Mouse (Mus musculus) heart, embryonic 16.5 days (tissue): Measurements from ENCODE around the gene Tspan31. TPM values are rescaled to one million over a fixed set of nuclear protein-coding genes. Genes with fewer than 3 reads are reported as not detected.

ENCODE experiments used
- ATAC-seq: fragments of 200-750 bp; cut with Nextera tagmentation; replicated peaks from 2 replicates; pipeline ENCODE4 v1.8.0; 2017; ENCODE audit warnings: moderate number of reproducible peaks; ENCODE audit not compliant: insufficient read depth, low FRiP score; ENCODE audit errors: extremely low read depth
- H3K27ac ChIP-seq: fragments of 300-500 bp; sonication (generic); 2 replicates; pipeline ENCODE4 v1.5.1; 2014; ENCODE audit warnings: mild to moderate bottlenecking, low read length, control low read depth, moderate library complexity
- H3K27me3 ChIP-seq: fragments of 300-500 bp; sonication (generic); 2 replicates; pipeline ENCODE4 v1.6.1; 2014; ENCODE audit warnings: low read length, mixed read lengths; ENCODE audit not compliant: control insufficient read depth, insufficient read depth
- H3K36me3 ChIP-seq: fragments of 300-500 bp; sonication (generic); 2 replicates; pipeline ENCODE4 v1.6.1; 2014; ENCODE audit not compliant: control insufficient read depth, insufficient read depth
- H3K4me1 ChIP-seq: fragments of 300-500 bp; sonication (generic); 2 replicates; pipeline ENCODE4 v1.6.1; 2014; ENCODE audit warnings: low read length, mixed read lengths; ENCODE audit not compliant: control insufficient read depth, insufficient read depth
- H3K4me2 ChIP-seq: fragments of 300-500 bp; sonication (generic); 2 replicates; pipeline ENCODE4 v1.6.1; 2014; ENCODE audit warnings: low read depth, mild to moderate bottlenecking, control low read depth, low read length
- H3K4me3 ChIP-seq: fragments of 300-500 bp; sonication (generic); 2 replicates; pipeline ENCODE4 v1.5.1; 2014; ENCODE audit warnings: mild to moderate bottlenecking, control low read depth, low read length
- H3K9ac ChIP-seq: fragments of 300-500 bp; sonication (generic); 2 replicates; pipeline ENCODE4 v1.6.1; 2014; ENCODE audit warnings: low read length, control low read depth
- H3K9me3 ChIP-seq: fragments of 300-500 bp; sonication (generic); replicated peaks from 2 replicates; pipeline ENCODE4 v1.6.1; 2016; ENCODE audit warnings: low read length; ENCODE audit not compliant: control insufficient read depth
- WGBS: fragments of 180-500 bp; shearing (Covaris S2); extraction: QIAGEN DNeasy Blood & Tissue Kit; methylation state at CpG from one replicate; pipeline ENCODE4 v1.1.7; 2014; 5-methylcytosine and 5-hydroxymethylcytosine counted together
- polyA plus RNA-seq: library from polyadenylated mRNA; unstranded; fragments of >200 nt; fragmentation: Nextera tagmentation; extraction: Ambion mirVana; gene quantifications from 2 replicates; pipeline ENCODE4 v1.2.1, GENCODE M21; 2015

Gene Tspan31
- polyA plus RNA-seq, 1 experiment from 2014 or later, result 112 TPM

DNA sequence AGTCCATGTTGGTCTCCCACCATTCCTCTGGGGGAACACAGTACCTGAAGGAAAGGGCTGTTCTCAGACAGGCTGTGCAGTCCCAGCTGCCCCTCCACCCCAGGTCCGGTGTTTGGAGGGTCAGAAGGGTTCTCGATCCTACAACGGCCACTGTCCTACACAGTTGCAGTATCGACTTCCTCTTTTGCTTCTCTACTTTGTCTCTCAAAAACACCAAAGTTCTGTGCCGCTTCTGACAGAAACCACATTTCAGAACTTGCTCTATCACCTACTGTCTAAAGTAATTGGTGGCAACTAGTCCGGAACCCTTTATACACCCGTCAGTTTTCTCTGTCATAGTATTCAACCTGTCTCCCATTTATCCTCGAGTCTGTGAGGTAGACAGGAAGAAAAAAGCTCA is 14.7 kb downstream of the Tspan31 start:
- no peaks in the 10 kb centered on the region for H3K9me3 ChIP-seq
- no peak overlapping the region for H3K4me2 ChIP-seq
- H3K9ac ChIP-seq, result no peak overlapping the region
- peaks cover 22% of the 10 kb centered on the region for H3K27me3 ChIP-seq
- H3K27ac ChIP-seq, result no peak overlapping the region
- ATAC-seq, result no peak
- H3K4me3 ChIP-seq, result no peak overlapping the region
- no peaks in the 10 kb centered on the region; the same call in 1 of the 2 replicates for H3K36me3 ChIP-seq
- H3K4me1 ChIP-seq, result peaks cover 3% of the 10 kb centered on the region; the same call in 1 of the 2 replicates
- 73% methylated on average over 8 of the region's 8 CpGs for WGBS

DNA sequence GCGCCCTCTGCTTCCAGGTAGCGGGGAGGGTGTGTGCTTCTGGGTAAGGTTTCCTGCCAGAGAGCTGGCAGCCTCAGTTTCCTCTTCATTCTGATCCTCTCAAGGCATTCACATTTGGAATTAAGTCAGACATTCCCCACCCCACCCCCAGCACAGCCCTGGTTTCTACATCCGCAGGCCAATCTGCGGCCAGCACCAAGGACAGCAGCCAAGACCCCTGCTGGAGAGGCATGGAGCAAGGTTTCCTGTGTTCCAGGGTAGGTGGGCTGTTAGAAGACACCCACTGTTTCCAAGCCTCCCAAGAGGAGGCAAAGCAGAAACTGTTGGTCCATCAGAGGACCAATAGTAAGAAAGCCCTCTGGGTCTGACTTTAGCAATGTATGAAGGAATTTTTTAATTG is 15.4 kb downstream of the Tspan31 start:
- H3K27me3 ChIP-seq, result peaks cover 30% of the 10 kb centered on the region
- ATAC-seq, result no peak

DNA sequence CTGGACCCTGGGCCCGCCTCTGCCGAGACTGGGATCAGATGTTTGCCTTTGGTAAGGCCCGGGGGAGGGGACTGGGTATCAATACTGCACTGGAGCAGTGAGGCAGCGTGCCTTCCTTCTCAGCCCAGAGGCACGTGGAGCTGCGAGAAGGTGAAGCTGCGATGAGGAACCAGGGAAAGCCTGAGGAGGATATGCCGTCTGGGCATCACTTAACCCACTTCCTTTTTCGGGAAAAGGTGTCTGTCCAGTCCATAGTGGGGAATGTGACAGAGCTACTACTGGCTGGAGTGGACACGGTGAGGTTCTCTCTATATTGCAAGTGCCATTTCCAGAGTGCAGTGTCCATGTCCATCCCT is 20.0 kb downstream of the Tspan31 start:
- 14% methylated on average over 10 of the region's 10 CpGs for WGBS

More for the DNA sequence above, 15.4 kb downstream of the Tspan31 start:
- H3K27ac ChIP-seq, result no peak overlapping the region
- no peaks in the 10 kb centered on the region; the same call in 1 of the 2 replicates for H3K36me3 ChIP-seq
- no peaks in the 10 kb centered on the region for H3K9me3 ChIP-seq
- H3K4me3 ChIP-seq, result no peak overlapping the region
- WGBS, result 55% methylated on average over 4 of the region's 4 CpGs
- no peak overlapping the region for H3K4me2 ChIP-seq
- H3K4me1 ChIP-seq, result peaks cover 3% of the 10 kb centered on the region; the same call in 1 of the 2 replicates
- H3K9ac ChIP-seq, result no peak overlapping the region

DNA sequence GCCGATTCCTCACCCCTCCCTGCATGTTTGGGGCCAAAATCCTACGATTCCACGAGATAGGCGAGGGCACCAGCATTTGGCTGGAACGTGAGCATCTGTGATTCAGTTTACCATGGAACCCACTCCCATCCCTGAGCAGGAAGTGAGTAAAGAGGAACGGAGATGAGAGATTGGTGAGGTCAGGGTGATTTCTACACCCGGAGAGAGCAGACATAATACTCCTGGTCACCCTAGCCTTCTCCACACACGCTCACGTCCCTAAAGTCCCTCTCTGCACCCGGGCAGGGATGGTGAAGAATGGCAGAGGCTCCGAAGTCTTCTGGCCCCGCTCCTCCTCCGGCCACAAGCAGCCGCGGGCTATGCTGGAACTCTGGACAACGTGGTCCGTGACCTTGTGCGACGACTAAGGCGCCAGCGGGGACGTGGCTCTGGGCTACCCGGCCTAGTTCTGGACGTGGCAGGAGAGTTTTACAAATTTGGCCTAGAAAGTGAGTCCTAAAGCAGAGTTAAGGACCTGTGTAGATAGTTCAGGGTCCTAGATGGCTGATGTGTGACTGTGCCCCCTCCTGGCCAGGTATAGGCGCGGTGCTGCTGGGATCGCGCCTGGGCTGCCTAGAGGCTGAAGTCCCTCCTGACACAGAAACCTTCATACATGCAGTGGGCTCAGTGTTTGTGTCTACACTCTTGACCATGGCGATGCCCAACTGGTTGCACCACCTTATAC is 20.5 kb downstream of the Tspan31 start:
- Histone ChIP-seq H3K36me3 (0 out of 2 replicates have a peak, but pooled peaks cover 2% of the 10 kb centered on the region), H3K4me3 (peak overlapping the region; percentile 29), H3K27me3 (peaks cover 44% of the 10 kb centered on the region), H3K27ac (no peak overlapping the region), H3K4me1 (peaks cover 8% of the 10 kb centered on the region), H3K9ac (no peak overlapping the region), H3K9me3 (no peaks in the 10 kb centered on the region), H3K4me2 (peak overlapping the region; percentile 48)
- no peak for ATAC-seq
- WGBS, result 3% methylated on average over 29 of the region's 29 CpGs

More for the DNA sequence above, 20.0 kb downstream of the Tspan31 start:
- Histone ChIP-seq H3K9ac (no peak overlapping the region), H3K36me3 (no peaks in the 10 kb centered on the region), H3K27ac (no peak overlapping the region), H3K4me2 (no peak overlapping the region), H3K4me1 (peaks cover 8% of the 10 kb centered on the region), H3K9me3 (no peaks in the 10 kb centered on the region), H3K4me3 (no peak overlapping the region), H3K27me3 (peaks cover 44% of the 10 kb centered on the region)
- ATAC-seq, result no peak

DNA sequence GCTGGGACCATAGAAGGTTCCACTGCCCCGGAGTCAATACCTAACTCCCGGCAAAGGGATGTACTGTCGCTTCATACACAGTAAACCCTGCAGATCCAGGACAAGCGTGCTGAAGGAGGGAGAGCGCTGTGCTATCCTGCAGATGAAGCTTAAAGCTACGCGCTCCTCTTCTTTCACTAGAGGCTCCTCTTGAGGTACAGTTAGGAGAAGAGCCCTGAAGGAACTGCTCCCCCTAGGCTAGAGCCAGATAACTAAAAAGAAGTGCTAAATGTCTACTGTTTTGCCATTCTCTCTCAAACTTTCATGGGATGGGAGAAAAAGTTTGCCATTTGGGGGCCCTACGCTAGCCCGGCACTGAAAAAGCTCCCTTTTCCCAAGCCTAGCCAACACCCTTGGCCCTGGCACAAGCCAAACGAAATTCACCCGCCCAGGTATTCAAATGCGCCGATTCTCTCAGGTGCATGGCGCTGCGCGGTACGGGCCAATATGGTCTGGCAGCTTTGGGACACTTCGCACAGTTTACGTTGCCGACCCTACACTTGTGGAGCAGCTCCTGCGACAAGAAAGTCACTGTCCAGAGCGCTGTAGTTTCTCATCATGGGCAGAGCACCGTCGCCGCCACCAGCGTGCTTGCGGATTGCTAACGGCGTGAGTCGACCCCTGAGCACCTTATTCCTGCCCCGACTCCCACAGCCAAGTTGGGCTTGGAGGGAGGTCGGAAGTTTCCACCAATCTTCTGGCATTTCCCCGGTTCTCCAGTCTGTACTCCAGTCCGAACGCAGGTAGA is 21.3 kb downstream of the Tspan31 start:
- Histone ChIP-seq H3K4me1 (peaks cover 8% of the 10 kb centered on the region), H3K9ac (no peak overlapping the region), H3K4me3 (peak overlapping the region; percentile 29), H3K27me3 (peaks cover 44% of the 10 kb centered on the region), H3K4me2 (peak overlapping the region; percentile 48), H3K9me3 (no peaks in the 10 kb centered on the region), H3K36me3 (0 out of 2 replicates have a peak, but pooled peaks cover 2% of the 10 kb centered on the region), H3K27ac (no peak overlapping the region)
- no peak for ATAC-seq
- WGBS, result 5% methylated on average over 35 of the region's 35 CpGs

DNA sequence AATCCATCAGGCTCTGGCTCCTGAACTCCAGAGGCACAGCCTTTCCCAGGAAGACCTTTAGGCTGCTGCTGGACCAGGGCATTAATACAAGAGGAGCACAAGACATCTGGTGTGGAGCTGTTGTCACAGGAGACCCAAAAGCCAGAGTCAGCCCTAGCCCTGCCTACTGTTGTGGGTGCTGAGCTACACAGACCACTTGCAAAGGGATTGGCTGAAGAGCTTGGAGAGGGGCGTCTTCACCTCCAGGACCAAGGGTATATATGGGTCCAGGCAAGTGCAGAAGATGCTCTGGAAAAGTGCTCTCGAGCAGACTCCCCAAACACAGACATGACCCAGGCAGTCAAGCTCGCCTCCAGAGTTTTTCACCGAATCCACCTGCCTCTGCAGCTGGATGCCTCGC is 22.1 kb downstream of the Tspan31 start, which contains the start of gene Cyp27b1:
TSS of gene Cyp27b1 (plus strand) at position 297 of the 400 bp plus-strand sequence.
- peak within 1 kb of the TSS; percentile 29 for H3K4me3 ChIP-seq
- peaks cover 44% of the 10 kb centered on the region for H3K27me3 ChIP-seq
- H3K36me3 ChIP-seq, result 0 out of 2 replicates have a peak, but pooled peaks cover 2% of the 10 kb centered on the region
- 27% methylated on average over 5 of the region's 5 CpGs for WGBS
- no peak within 1 kb of the TSS for H3K9ac ChIP-seq
- H3K27ac ChIP-seq, result no peak within 1 kb of the TSS
- peak within 1 kb of the TSS; percentile 48 for H3K4me2 ChIP-seq
- no peak for ATAC-seq
- peaks cover 8% of the 10 kb centered on the region for H3K4me1 ChIP-seq
- H3K9me3 ChIP-seq, result no peaks in the 10 kb centered on the region

DNA sequence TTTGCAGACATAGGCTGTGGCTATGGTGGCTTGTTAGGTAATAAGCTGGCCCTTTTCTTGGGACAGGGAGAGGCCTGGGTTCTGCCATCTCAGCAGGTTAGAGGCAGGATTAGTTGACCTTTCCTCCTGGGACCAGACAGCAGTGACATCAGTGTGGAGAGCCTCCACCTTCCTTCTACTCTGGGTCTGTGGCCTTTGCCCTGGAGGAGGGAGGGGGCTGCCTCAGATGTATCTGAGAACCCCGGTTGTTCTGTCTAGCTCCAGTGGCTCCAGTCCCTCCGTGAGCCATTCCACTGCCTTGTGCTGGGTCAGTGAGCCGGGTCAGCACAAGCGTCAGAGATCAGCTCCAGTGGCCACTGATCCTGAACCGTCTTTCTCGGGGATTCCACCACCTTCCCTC is 26.9 kb downstream of the Tspan31 start:
- Histone ChIP-seq H3K4me3 (no peak overlapping the region), H3K4me2 (no peak overlapping the region; the same call in 1 of the 2 replicates)

DNA sequence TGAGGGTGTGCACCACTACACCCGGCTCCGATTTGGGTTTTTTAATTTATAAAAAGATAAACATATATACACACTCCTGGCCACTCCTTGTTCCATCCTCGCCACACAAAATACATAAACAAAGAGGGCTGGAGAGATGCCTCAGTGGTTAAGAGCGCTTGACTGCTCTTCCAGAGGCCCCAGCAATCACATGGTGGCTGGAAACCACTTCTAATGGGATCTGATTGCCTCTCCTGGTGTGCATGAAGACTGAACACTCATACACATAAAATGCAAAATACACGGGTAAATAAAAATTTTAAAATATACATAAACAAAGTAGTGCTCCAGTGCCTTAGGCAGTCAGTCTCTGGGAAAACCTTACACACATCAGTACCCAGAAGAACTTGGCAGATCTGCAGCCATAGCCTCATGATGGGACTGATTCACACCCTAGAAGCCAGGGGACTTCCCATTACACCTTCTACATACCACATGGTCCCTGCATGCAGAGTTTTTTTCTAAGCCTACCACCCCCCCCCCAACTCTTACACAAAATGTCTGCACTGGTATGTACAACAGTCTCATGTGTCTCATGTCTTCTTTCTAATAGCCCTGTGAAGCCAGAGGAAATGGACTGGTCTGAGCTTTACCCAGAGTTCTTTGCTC is 27.5 kb downstream of the Tspan31 start:
- Histone ChIP-seq H3K9me3 (no peaks in the 10 kb centered on the region), H3K9ac (peak overlapping the region; percentile 84), H3K4me1 (peaks cover 10% of the 10 kb centered on the region), H3K27ac (no peak overlapping the region; the same call in 1 of the 2 replicates), H3K4me3 (peak overlapping the region; percentile 99), H3K36me3 (0 out of 2 replicates have a peak, but pooled peaks cover 2% of the 10 kb centered on the region), H3K4me2 (peak overlapping the region; percentile 100), H3K27me3 (peaks cover 3% of the 10 kb centered on the region)
- WGBS, result 17% methylated on average over 5 of the region's 5 CpGs
- no peak for ATAC-seq

More for the DNA sequence above, 26.9 kb downstream of the Tspan31 start:
- ATAC-seq, result no peak
- Histone ChIP-seq H3K36me3 (0 out of 2 replicates have a peak, but pooled peaks cover 2% of the 10 kb centered on the region), H3K27ac (no peak overlapping the region), H3K9me3 (no peaks in the 10 kb centered on the region), H3K4me1 (peaks cover 10% of the 10 kb centered on the region), H3K27me3 (peaks cover 9% of the 10 kb centered on the region), H3K9ac (no peak overlapping the region)
- WGBS, result 85% methylated on average over 6 of the region's 6 CpGs
